Mouse (Mus musculus) midbrain, embryonic 11.5 days (tissue): Measurements from ENCODE around the gene Abca4. TPM values are rescaled to one million over a fixed set of nuclear protein-coding genes. Genes with fewer than 3 reads are reported as not detected.

Experiments used
- ATAC-seq: fragments of 200-750 bp; cut with Nextera tagmentation; 2 replicates; pipeline ENCODE4 v1.8.0; 2017; ENCODE audit warnings: moderate TSS enrichment, moderate library complexity; ENCODE audit not compliant: low FRiP score
- DNase-seq: peaks from one replicate; pipeline ENCODE4 v3.0.0; 2015; ENCODE audit warnings: low spot score; ENCODE audit errors: missing footprints
- H3K27ac ChIP-seq: fragments of 300-500 bp; sonication (generic); 2 replicates; pipeline ENCODE4 v1.5.1; 2014; ENCODE audit warnings: low read depth, low read length
- H3K27me3 ChIP-seq: fragments of 300-500 bp; sonication (generic); 2 replicates; pipeline ENCODE4 v1.6.1; 2014; ENCODE audit warnings: mild to moderate bottlenecking, low read length, moderate library complexity, mixed read lengths; ENCODE audit not compliant: control insufficient read depth, insufficient read depth
- H3K36me3 ChIP-seq: fragments of 300-500 bp; sonication (generic); 2 replicates; pipeline ENCODE4 v1.6.1; 2014; ENCODE audit warnings: mild to moderate bottlenecking, low read length, moderate library complexity, mixed read lengths; ENCODE audit not compliant: control insufficient read depth, insufficient read depth
- H3K4me1 ChIP-seq: fragments of 300-500 bp; sonication (generic); 2 replicates; pipeline ENCODE4 v1.6.1; 2014; ENCODE audit warnings: low read length; ENCODE audit not compliant: control insufficient read depth, insufficient read depth
- H3K4me2 ChIP-seq: fragments of 300-500 bp; sonication (generic); 2 replicates; pipeline ENCODE4 v1.6.1; 2014; ENCODE audit warnings: mild to moderate bottlenecking, moderate library complexity
- H3K4me3 ChIP-seq: fragments of 300-500 bp; sonication (generic); 2 replicates; pipeline ENCODE4 v1.5.1; 2014; ENCODE audit warnings: low read depth, low read length
- H3K9ac ChIP-seq: fragments of 300-500 bp; sonication (generic); 2 replicates; pipeline ENCODE4 v1.6.1; 2014; ENCODE audit warnings: low read length
- H3K9me3 ChIP-seq: fragments of 300-500 bp; sonication (generic); 2 replicates; pipeline ENCODE4 v1.6.1; 2016; ENCODE audit warnings: low read length; ENCODE audit not compliant: control insufficient read depth
- WGBS: fragments of 180-500 bp; shearing (Covaris S2); extraction: QIAGEN DNeasy Blood & Tissue Kit; methylation state at CpG from one replicate; pipeline ENCODE4 v1.1.7; 2014; 5-methylcytosine and 5-hydroxymethylcytosine counted together
- polyA plus RNA-seq: library from polyadenylated mRNA; unstranded; fragments of >200 nt; fragmentation: Nextera tagmentation; extraction: Ambion mirVana; gene quantifications from 2 replicates; pipeline ENCODE4 v1.2.1, GENCODE M21; 2014

Gene Abca4
- polyA plus RNA-seq, 1 experiment from 2014 or later = 2.2 TPM

DNA sequence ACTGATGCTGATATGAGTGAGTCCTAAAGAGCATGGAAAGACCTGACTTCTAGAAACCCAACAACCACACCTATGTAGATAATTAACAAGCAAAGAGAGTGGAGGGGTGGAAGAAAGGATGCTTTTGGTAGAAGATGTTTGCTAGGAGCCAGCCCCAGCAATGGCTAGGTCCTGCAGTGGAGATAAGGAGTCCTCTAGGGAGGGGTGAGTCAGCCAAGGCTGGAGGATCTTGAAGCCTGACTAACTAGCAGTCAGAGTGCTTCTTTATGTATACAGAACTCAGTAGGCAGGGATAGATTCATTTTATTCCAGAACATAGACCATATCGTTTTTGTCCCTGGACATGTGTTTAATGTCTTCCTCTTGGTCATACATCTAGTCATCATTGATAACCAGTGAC, 115.2 kb downstream of the Abca4 start:
- H3K4me1 ChIP-seq = no peaks in the 10 kb centered on the region
- H3K9me3 ChIP-seq = no peaks in the 10 kb centered on the region
- ATAC-seq = no peak
- no peaks in the 10 kb centered on the region for H3K36me3 ChIP-seq
- H3K9ac ChIP-seq = no peak overlapping the region
- H3K27me3 ChIP-seq = no peaks in the 10 kb centered on the region
- 92% methylated on average over 1 of the region's 1 CpGs for WGBS
- no peak overlapping the region for H3K4me2 ChIP-seq
- DNase-seq = no peak
- no peak overlapping the region for H3K4me3 ChIP-seq
- H3K27ac ChIP-seq = no peak overlapping the region

DNA sequence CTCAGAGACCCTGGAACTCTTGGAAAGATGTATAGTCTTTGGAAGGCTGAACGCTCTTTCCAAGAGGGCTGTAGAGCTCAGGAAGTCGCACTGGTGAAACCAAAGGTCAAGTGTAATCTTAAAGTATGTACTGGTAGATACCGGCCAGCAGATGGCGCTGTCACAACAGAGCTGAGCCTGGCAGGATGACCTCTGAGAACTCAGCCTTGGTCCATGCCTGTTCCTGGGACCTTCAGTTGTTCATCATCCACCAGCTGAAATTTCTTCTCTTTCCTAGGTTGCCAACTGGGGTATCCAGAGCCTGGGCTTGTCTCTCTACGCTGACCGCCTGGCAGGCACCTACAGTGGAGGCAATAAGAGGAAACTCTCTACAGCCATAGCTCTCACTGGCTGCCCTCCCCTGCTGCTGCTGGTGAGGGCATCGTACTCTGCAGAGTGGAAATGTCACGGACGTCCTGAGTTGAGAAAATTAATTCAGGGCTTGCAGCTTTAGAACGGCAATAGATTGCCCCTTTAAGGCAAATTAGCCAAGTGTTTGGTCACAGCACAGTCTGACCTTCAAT, 125.5 kb downstream of the Abca4 start:
- no peak overlapping the region for H3K4me2 ChIP-seq
- no peaks in the 10 kb centered on the region for H3K36me3 ChIP-seq
- H3K27ac ChIP-seq = no peak overlapping the region
- ATAC-seq (peak; percentile 71), DNase-seq (peak; percentile 89)
- no peaks in the 10 kb centered on the region for H3K9me3 ChIP-seq
- no peak overlapping the region for H3K9ac ChIP-seq
- no peaks in the 10 kb centered on the region for H3K4me1 ChIP-seq
- WGBS = 42% methylated on average over 10 of the region's 10 CpGs
- no peak overlapping the region for H3K4me3 ChIP-seq
- H3K27me3 ChIP-seq = no peaks in the 10 kb centered on the region

DNA sequence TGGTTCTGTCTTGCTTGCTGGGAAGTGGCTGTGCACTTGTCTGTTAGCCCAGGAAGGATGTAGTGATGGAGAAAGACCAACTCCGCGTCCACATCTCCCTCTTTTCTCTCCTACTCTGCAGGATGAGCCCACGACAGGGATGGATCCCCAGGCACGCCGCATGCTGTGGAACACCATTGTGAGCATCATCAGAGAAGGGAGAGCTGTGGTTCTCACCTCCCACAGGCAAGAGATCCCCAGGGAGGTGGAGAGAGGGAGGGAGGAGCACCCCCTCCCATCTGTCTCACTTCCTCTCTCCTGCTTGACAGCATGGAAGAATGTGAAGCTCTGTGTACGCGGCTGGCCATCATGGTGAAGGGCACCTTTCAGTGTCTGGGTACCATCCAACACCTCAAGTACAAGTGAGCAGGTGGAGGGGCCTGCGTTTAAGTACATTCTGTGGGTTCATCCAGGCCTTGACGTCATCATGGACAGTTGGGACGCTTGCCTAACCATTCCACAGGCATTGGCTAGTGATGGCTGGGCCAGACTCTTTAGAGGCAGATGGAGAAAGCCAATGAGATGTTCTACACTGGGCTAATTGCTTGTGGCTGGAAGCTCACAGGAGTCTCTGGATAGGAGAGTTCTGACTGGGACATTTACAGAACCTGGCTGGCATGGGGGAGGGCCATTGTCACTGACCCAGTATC, 126.5 kb downstream of the Abca4 start:
- Histone ChIP-seq H3K4me2 (no peak overlapping the region), H3K4me3 (no peak overlapping the region), H3K9ac (no peak overlapping the region), H3K27ac (no peak overlapping the region), H3K36me3 (no peaks in the 10 kb centered on the region), H3K9me3 (no peaks in the 10 kb centered on the region), H3K4me1 (no peaks in the 10 kb centered on the region), H3K27me3 (no peaks in the 10 kb centered on the region)
- no peak for DNase-seq
- WGBS = 92% methylated on average over 10 of the region's 10 CpGs
- ATAC-seq = no peak

DNA sequence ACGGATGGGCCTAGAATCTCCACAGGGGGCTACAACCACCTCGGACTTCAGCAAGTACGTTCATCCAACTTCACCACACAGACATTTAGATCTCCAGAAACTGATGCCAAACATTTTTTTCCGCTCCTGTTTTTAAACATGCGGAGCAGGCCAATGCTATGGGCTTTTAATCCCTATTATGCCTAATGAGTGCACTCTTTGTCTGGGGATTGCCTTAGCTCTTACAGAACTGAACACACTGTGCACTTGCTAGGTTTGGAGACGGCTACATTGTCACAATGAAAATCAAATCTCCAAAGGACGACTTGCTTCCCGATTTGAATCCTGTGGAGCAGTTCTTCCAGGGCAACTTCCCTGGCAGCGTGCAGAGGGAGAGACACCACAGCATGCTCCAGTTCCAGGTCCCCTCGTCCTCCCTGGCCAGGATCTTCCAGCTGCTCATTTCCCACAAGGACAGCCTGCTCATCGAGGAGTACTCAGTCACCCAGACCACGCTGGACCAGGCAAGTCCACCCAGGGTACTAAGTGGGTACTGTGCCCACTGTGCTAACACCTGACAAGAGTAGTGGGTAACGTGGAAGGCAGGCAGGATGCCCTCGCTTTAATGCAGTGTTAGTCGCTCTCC, 129.4 kb downstream of the Abca4 start:
- Histone ChIP-seq H3K9ac (peak overlapping the region; percentile 24; the same call in 1 of the 2 replicates), H3K4me1 (no peaks in the 10 kb centered on the region), H3K27ac (no peak overlapping the region), H3K36me3 (no peaks in the 10 kb centered on the region), H3K4me2 (no peak overlapping the region), H3K27me3 (no peaks in the 10 kb centered on the region), H3K4me3 (no peak overlapping the region), H3K9me3 (no peaks in the 10 kb centered on the region)
- ATAC-seq = no peak; the same call in 1 of the 2 replicates
- peak; percentile 88 for DNase-seq
- WGBS = 48% methylated on average over 15 of the region's 15 CpGs

DNA sequence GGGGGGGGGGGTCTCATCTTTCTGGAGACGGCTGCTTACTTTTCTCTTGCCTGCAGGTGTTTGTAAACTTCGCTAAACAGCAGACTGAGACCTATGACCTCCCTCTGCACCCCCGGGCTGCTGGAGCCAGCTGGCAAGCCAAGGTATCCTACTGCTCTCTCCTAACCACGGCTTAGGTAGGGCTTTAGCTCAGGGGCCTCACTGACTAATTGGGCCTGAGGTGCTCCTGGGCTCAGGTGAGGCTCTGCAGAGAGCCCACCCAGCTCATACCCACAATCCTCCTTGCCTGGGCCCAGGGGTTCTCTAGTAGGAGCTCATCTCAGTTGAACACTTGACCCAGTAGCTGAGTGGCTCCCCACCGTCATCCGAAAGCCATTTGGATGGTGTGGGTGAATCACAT, 131.8 kb downstream of the Abca4 start:
- Histone ChIP-seq H3K36me3 (no peaks in the 10 kb centered on the region), H3K9ac (no peak overlapping the region), H3K4me1 (no peaks in the 10 kb centered on the region), H3K9me3 (no peaks in the 10 kb centered on the region), H3K27ac (no peak overlapping the region), H3K4me2 (no peak overlapping the region), H3K4me3 (no peak overlapping the region), H3K27me3 (no peaks in the 10 kb centered on the region)
- no peak for ATAC-seq
- 86% methylated on average over 6 of the region's 6 CpGs for WGBS
- no peak for DNase-seq

DNA sequence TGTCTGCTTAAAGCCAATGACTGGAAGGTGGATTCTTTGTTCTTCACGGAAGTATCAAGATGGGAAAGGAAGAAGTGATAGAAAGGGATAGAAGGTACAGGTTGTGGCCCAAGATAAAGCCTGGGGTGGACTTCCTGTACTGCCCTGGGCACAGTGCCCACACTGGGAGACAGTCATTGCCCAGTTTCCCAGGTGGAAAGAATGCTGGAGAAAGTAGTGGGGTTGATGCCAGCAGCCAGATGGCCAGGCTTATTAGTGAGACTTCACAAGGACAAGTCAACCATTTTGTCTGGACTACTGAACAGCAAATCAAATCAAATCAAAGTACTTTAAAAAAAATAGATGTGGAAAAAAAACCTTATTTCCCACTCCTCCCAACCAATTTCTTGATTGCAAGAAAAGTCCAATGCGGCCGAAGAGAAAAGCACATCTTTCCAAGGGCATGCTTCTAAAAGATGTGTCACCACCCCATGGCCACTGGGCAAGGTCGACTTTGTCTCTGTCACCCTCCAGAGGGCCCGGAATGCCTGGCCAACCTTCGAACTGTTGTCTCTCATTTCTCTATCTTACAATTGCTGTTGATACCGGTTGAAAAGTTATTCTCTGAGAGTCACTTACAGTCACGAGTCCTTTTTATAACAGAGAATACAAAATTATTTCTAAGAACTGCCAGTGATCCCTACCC, 132.6 kb downstream of the Abca4 start:
- Histone ChIP-seq H3K27me3 (no peaks in the 10 kb centered on the region), H3K36me3 (no peaks in the 10 kb centered on the region), H3K27ac (no peak overlapping the region), H3K9me3 (no peaks in the 10 kb centered on the region), H3K9ac (no peak overlapping the region), H3K4me2 (no peak overlapping the region), H3K4me3 (no peak overlapping the region), H3K4me1 (no peaks in the 10 kb centered on the region)
- DNase-seq (no peak), ATAC-seq (no peak)
- 87% methylated on average over 8 of the region's 8 CpGs for WGBS

DNA sequence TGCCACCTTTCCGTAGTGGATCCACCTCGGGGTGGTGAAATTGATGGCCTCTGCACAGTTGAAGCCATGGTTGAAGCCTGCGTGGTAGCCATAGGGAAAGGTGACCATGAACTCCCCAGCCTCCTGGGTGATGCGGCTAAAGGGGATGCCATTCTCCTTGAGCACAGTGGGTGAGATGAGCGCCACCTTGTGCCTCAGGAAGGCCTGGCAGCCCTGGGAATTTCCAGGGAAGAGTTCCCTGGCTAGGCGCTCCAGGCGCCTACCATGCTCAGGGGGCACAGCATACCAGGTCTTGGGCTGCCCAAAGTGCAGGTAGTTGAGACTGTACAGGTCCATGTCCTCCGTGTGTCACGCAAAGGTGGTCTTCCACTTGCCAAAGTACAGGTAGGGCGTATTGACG, 139.9 kb downstream of the Abca4 start:
- no peaks in the 10 kb centered on the region for H3K27me3 ChIP-seq
- no peak overlapping the region for H3K4me3 ChIP-seq
- H3K9me3 ChIP-seq = no peaks in the 10 kb centered on the region
- H3K36me3 ChIP-seq = no peaks in the 10 kb centered on the region
- peak; percentile 72 for DNase-seq
- no peaks in the 10 kb centered on the region for H3K4me1 ChIP-seq
- WGBS = 50% methylated on average over 11 of the region's 11 CpGs
- ATAC-seq = 0 out of 2 replicates have a peak, but pooled peaks have one; percentile 27
- H3K9ac ChIP-seq = no peak overlapping the region
- H3K4me2 ChIP-seq = no peak overlapping the region
- H3K27ac ChIP-seq = no peak overlapping the region

DNA sequence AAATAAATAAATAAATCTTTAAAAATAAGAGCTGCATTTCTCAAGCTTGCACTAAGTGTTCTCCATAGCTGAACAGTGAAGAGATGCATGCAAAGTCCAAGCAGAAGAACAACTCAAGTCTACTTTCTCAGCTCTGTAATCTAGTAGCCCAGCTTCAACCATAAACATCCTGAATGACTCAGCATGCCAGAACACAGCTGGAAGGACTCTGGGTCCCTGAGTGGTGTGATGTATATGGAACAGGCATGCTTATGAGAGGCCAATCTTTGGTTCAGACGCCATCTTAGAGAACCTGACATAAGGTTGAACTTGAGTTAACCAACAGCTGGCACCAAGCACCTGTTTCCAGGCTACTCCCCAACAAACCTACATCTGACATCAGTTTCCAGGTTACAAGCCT, 142.7 kb downstream of the Abca4 start:
- ATAC-seq (no peak), DNase-seq (no peak)
- H3K9ac ChIP-seq = no peak overlapping the region
- H3K4me3 ChIP-seq = no peak overlapping the region
- H3K4me1 ChIP-seq = no peaks in the 10 kb centered on the region
- no peaks in the 10 kb centered on the region for H3K36me3 ChIP-seq
- H3K27ac ChIP-seq = no peak overlapping the region
- no peaks in the 10 kb centered on the region for H3K9me3 ChIP-seq
- H3K27me3 ChIP-seq = no peaks in the 10 kb centered on the region
- no peak overlapping the region for H3K4me2 ChIP-seq
- 83% methylated on average over 1 of the region's 1 CpGs for WGBS
